In the genomic region with DNA sequence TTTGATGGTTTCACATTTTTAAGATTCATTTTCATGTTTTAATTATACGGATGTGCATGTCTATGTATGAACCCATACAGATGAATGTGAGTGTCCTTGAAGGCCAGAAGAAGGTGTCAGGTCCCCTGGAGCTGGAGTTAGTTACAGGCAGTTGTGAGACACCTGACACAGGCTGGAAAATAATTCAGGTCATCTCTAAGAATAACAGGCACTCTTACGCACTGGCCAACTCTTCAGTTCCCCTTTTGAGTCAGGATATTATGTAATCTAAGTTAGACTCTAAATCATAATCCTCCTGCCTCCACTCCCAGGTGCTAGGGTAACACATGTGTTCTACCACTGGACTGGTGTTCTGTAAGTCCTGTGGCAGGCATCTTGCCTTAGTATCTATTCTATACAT, we compare ENCODE assay signal across 26 mouse cellular contexts.
DNase-seq lines count a peak whose midpoint lies in the region; ATAC-seq and TF ChIP-seq lines count a peak whose summit lies in the region.
"Had no signal": no experiment of that assay in that cellular context is flagged by ENCODE, and none has a peak within 500 bp of the region (broad histone marks: within the 10 kb centered on the region; RNA-seq: fewer than 3 reads in every experiment).

No protein-coding gene starts in this region.

- peak overlapping the region; percentile 35; the same call in 1 of the 2 replicates for H3K27ac ChIP-seq in gastrocnemius, adult 2 months
- no peak overlapping the region for H3K27ac ChIP-seq in midbrain, embryonic 16.5 days (ENCODE audit: low read length)
- H3K27ac ChIP-seq: embryonic facial prominence, embryonic 10.5 days; embryonic facial prominence, embryonic 15.5 days; forebrain, embryonic 12.5 days; hindbrain, embryonic 14.5 days; lung, embryonic 15.5 days; midbrain, embryonic 12.5 days had no signal

- peaks cover 12% of the 10 kb centered on the region for H3K4me1 ChIP-seq in midbrain, embryonic 16.5 days (ENCODE audit: control insufficient read depth, insufficient read depth, low read length)

- no peak overlapping the region for H3K4me3 ChIP-seq in gastrocnemius, adult 2 months
- no peak overlapping the region for H3K4me3 ChIP-seq in midbrain, embryonic 16.5 days (ENCODE audit: low read depth, low read length)
- H3K4me3 ChIP-seq: embryonic facial prominence, embryonic 10.5 days; embryonic facial prominence, embryonic 15.5 days; forebrain, embryonic 12.5 days; lung, embryonic 15.5 days; megakaryocyte, embryonic 14.5 days; midbrain, embryonic 12.5 days had no signal

- peak; percentile 47 for ATAC-seq in common myeloid progenitor, adult 5-6 weeks (replicated peaks; ENCODE audit: low read depth, poor library complexity, severe bottlenecking)
- ATAC-seq in midbrain, embryonic 16.5 days, result no peak
- ATAC-seq: inflammation-experienced regulatory T-cells, adult 6 months had no signal

- H3K9ac ChIP-seq in midbrain, embryonic 16.5 days (ENCODE audit: low read depth, low read length), result no peak overlapping the region
- H3K9ac ChIP-seq: embryonic facial prominence, embryonic 15.5 days; forebrain, embryonic 12.5 days; hindbrain, embryonic 14.5 days; lung, embryonic 15.5 days; midbrain, embryonic 12.5 days had no signal

- no peaks in the 10 kb centered on the region for H3K36me3 ChIP-seq in midbrain, embryonic 16.5 days (ENCODE audit: control insufficient read depth, insufficient read depth, low read length)
- H3K36me3 ChIP-seq: embryonic facial prominence, embryonic 10.5 days; embryonic facial prominence, embryonic 15.5 days; forebrain, embryonic 12.5 days; G1E; lung, embryonic 15.5 days; midbrain, embryonic 12.5 days had no signal

- no peaks in the 10 kb centered on the region for H3K9me3 ChIP-seq in midbrain, embryonic 16.5 days (replicated peaks; ENCODE audit: control insufficient read depth, low read length, poor library complexity, severe bottlenecking)
- H3K9me3 ChIP-seq: embryonic facial prominence, embryonic 10.5 days; embryonic facial prominence, embryonic 15.5 days; forebrain, embryonic 12.5 days; G1E; lung, embryonic 15.5 days; megakaryocyte, embryonic 14.5 days; midbrain, embryonic 12.5 days had no signal

- intact Hi-C loops in gastrocnemius, adult 2 months (cut with DNase I), result no loop called here
- intact Hi-C loops in gastrocnemius, postnatal 14 days (cut with DNase I; ENCODE audit: low total_unique reads), result no loop called here

- TF ChIP-seq CTCF in gastrocnemius, adult 2 months (IDR thresholded peaks at IDR 0.05), result no peak

- no peaks in the 10 kb centered on the region for H3K27me3 ChIP-seq in midbrain, embryonic 16.5 days (ENCODE audit: control insufficient read depth, insufficient read depth, low read depth, low read length)
- H3K27me3 ChIP-seq: embryonic facial prominence, embryonic 15.5 days; forebrain, embryonic 12.5 days; lung, embryonic 15.5 days; midbrain, embryonic 12.5 days had no signal

- no peak overlapping the region for H3K4me2 ChIP-seq in midbrain, embryonic 16.5 days (ENCODE audit: low read length)
- H3K4me2 ChIP-seq: embryonic facial prominence, embryonic 15.5 days; forebrain, embryonic 12.5 days; heart, embryonic 11.5 days; hindbrain, embryonic 14.5 days; lung, embryonic 15.5 days; midbrain, embryonic 12.5 days had no signal

- 98% methylated on average over 2 of the region's 2 CpGs for WGBS in midbrain, embryonic 16.5 days

- no peak for DNase-seq in gastrocnemius, adult 2 months
- DNase-seq in gastrocnemius, postnatal 14 days, result no peak
- DNase-seq in A20 (ENCODE audit: low read depth, low spot score), result peak; percentile 46
- DNase-seq in skeletal muscle tissue, adult 2 months (ENCODE audit: low read depth, low spot score), result peak; percentile 61
- no peak for DNase-seq in embryo, embryonic 11 days
- DNase-seq: adrenal gland, postnatal 14 days; cerebellum, adult 11 months; cerebellum, postnatal 10 days; heart, postnatal 36 days; kidney, adult 11 months; kidney, postnatal 14 days; liver; thymus, adult 2 months; thymus, postnatal 36 days had no signal

Comparison
In these comparisons a context has a peak if more than half of its experiments do, and no peak if none do; other contexts are left out.
1. DNase-seq: peak in A20 (single experiment) and skeletal muscle tissue, adult 2 months (single experiment); none in gastrocnemius, adult 2 months (single experiment), gastrocnemius, postnatal 14 days (single experiment) and embryo, embryonic 11 days (single experiment).